Mouse (Mus musculus) limb, embryonic 10.5 days (tissue): ENCODE measurements at regions not wholly inside any gene's neighbourhood (a gene's known extent, or its start where the extent isn't known, plus 50 kb on each side); places are given as distances from the start of the nearest gene placed in this dataset.

Experiments used
- DNase-seq: peaks from one replicate; pipeline ENCODE4 v3.0.0-alpha.2; 2017; ENCODE audit warnings: low spot score
- H3K27ac ChIP-seq: fragments of 300-500 bp; sonication (generic); 2 replicates; pipeline ENCODE4 v1.5.1; 2016; ENCODE audit warnings: mild to moderate bottlenecking
- H3K27me3 ChIP-seq: fragments of 300-500 bp; sonication (generic); 2 replicates; pipeline ENCODE4 v1.6.1; 2016; ENCODE audit warnings: low read depth, mild to moderate bottlenecking; ENCODE audit not compliant: poor library complexity, severe bottlenecking
- H3K36me3 ChIP-seq: fragments of 300-500 bp; sonication (generic); 2 replicates; pipeline ENCODE4 v1.6.1; 2016; ENCODE audit warnings: mild to moderate bottlenecking, moderate library complexity
- H3K4me1 ChIP-seq: fragments of 300-500 bp; sonication (generic); 2 replicates; pipeline ENCODE4 v1.6.1; 2016
- H3K4me3 ChIP-seq: fragments of 300-500 bp; sonication (generic); 2 replicates; pipeline ENCODE4 v1.5.1; 2016; ENCODE audit warnings: mild to moderate bottlenecking, moderate library complexity
- H3K9me3 ChIP-seq: fragments of 300-500 bp; sonication (generic); replicated peaks from 2 replicates; pipeline ENCODE4 v1.6.1; 2016; ENCODE audit warnings: mild to moderate bottlenecking
- WGBS: fragments of 180-500 bp; shearing (Covaris S2); methylation state at CpG from one replicate; pipeline ENCODE4 v1.1.7; 2016; 5-methylcytosine and 5-hydroxymethylcytosine counted together

DNA sequence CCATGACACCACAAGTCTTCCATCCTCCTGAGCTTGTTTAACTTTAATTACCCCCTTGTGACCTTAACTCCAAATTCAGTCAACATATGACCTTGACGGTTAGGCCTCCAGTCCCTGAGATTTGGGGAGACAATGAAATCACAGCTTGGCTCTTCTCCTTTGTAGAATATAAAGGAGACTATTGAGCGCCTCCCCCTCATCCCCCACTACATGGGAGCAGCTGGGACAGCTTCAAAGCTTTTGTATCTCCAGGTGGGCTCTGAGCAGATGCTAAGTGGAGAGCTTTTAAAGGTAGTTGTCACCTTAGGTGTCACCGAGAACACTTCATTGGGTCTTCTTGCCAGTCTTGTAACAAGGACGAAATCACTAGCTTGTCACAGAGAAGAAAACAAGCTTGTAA lies 82.7 kb upstream of the Bod1 start:
- no peaks in the 10 kb centered on the region for H3K36me3 ChIP-seq
- H3K9me3 ChIP-seq, result no peaks in the 10 kb centered on the region
- no peak overlapping the region for H3K4me3 ChIP-seq
- no peaks in the 10 kb centered on the region for H3K27me3 ChIP-seq
- DNase-seq, result no peak
- peaks cover 8% of the 10 kb centered on the region for H3K4me1 ChIP-seq
- WGBS, result 31% methylated on average over 4 of the region's 4 CpGs
- H3K27ac ChIP-seq, result no peak overlapping the region

DNA sequence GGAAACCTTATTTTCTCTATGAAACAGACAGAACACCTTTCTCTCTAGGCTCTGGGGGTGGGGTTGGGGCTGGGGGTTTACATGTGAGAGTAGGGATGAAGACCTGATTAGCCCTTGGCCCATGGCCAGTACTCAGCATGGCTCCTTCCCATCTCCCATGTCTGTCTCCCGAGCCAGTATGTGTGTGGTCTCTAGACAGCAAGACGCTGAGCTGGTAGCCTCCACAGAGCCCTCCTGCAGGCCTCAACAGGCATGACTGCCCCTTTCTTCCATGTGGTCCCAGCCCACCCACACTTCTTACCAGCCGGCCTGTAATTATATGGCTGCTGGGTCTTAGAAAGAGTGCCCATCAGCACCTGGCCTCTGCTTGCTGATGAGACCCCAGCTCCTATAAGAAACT lies 84.2 kb upstream of the Bod1 start:
- 60% methylated on average over 3 of the region's 3 CpGs for WGBS
- Histone ChIP-seq H3K4me3 (no peak overlapping the region), H3K27me3 (no peaks in the 10 kb centered on the region), H3K36me3 (no peaks in the 10 kb centered on the region), H3K4me1 (peaks cover 15% of the 10 kb centered on the region), H3K9me3 (no peaks in the 10 kb centered on the region), H3K27ac (no peak overlapping the region)
- DNase-seq, result no peak

DNA sequence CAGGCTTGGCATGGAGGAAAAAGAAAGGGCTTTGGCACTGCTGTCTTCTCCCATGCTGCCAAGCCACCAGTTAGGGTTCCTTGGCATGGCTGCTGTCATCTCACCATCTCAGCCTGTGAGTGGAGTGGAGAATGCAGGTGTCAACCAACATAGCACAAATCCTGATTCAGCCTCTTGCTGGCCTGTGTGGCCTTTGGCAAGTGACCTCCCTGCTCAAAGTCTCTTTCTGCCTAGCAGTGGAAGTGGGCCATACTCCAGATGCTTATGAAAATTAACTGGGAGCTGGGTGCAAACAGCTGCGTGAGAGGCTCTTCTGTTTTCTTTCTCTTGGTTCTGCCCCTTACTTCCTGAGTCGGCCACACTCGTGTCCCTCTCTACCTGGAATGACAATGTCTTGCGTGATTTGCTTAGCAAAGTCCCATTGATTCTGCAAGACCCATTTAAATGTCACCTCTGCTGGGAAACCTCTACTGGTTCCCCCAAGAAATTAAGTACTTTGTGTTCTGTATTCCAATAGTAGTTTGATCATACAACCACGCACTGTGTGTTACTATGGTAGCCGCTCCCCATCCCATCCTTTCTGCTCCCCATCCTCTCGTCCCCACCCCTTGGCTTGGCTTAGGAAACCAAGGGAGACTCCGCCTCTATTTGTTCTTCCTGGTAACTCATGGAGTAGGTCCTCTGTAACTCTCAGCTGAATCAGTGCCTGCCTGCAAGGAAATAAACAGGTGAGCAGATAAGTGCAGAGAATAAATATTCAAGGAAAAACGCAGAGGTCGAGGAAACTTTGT lies 84.9 kb upstream of the Bod1 start:
- DNase-seq, result no peak
- peaks cover 15% of the 10 kb centered on the region for H3K4me1 ChIP-seq
- H3K9me3 ChIP-seq, result no peaks in the 10 kb centered on the region
- no peak overlapping the region for H3K4me3 ChIP-seq
- WGBS, result 90% methylated on average over 10 of the region's 10 CpGs
- H3K27ac ChIP-seq, result no peak overlapping the region
- H3K27me3 ChIP-seq, result no peaks in the 10 kb centered on the region
- H3K36me3 ChIP-seq, result no peaks in the 10 kb centered on the region

DNA sequence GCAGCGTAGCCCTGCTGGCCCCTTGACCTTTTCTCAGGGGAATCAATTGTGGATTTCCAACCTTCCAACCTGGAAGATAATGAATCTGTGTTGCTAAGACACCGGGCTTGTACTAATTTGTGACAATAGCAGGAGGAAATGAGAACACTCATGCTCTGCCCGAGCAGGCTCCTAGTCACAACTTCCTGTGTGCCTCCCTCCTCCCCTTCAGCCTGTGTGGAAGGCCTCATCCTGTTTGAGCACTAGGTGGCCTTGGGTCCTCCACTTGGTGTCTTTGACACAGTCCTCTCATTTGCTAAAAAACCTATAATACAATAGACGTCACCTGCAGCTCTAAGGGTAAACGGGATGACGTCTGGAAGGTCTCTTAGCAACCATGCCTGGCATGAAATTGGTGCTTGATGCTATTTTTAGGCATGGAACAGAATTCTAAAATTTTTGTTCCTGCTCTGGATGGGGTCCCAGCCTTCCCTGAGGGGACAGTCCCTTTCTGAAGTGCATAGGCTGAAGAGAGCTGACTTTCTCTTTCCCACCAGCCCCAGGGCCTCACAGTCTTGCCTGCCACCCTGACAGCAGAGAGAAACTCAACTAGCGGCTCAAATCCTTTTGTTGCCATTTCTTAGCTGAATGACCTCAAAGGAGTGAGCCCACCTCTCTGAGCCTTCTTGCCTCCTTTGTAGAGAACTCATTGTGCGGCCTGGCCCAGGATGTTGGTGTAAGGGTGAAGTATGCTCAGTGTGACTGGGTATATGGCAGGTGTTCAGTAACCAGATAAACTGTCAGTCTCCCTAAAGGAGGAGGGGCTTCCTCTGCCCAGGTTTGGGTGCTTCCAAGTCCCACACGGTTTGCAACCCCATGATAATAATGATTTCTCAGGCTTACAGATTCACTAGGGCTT lies 88.4 kb upstream of the Bod1 start:
- Histone ChIP-seq H3K27me3 (no peaks in the 10 kb centered on the region), H3K4me3 (no peak overlapping the region), H3K9me3 (no peaks in the 10 kb centered on the region), H3K4me1 (peaks cover 15% of the 10 kb centered on the region), H3K27ac (no peak overlapping the region), H3K36me3 (no peaks in the 10 kb centered on the region)
- WGBS, result 75% methylated on average over 9 of the region's 9 CpGs
- no peak for DNase-seq

DNA sequence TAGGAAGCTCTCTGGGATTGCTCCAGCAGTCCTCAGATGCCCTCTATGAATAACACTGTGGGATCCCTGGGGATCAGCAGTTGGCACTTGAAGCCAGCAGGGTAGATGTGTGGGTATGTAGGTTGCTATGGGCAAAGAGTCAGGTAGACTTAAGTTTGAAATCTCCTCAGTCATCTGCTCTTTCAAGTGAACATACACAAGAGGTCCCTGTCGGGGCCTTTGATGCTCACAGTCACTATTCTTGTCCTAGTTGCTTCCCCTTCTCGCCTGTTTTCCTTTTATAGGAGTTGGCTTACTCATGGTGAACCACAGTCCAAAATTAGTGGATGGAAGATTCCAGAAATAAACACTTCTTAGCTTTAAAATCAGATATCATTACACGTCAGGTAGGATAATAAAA lies 92.2 kb upstream of the Bod1 start:
- no peak for DNase-seq
- H3K27ac ChIP-seq, result no peak overlapping the region
- H3K27me3 ChIP-seq, result no peaks in the 10 kb centered on the region
- peaks cover 9% of the 10 kb centered on the region for H3K4me1 ChIP-seq
- 85% methylated on average over 3 of the region's 3 CpGs for WGBS
- H3K9me3 ChIP-seq, result no peaks in the 10 kb centered on the region
- H3K36me3 ChIP-seq, result no peaks in the 10 kb centered on the region
- no peak overlapping the region for H3K4me3 ChIP-seq

DNA sequence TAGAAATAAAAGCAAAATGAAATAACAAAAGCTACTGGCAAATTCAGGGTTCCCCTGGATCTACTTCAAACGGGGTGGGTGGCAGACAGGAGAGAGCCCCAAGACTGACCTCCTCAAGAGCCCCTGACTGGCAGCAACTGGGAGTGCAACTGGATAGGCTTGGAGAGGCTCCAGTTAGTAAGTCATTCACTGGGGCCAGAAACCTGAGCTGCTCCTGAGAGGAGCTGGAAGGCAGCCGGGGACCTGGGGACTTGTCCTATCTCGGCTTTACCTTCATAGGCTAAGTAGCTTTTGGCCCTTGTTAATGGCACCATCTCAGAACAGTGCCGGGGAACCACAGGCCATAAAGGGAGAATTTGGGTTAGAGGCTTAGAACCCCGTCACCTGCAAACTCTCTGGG lies 94.6 kb upstream of the Bod1 start:
- Histone ChIP-seq H3K4me3 (no peak overlapping the region), H3K36me3 (no peaks in the 10 kb centered on the region), H3K4me1 (no peaks in the 10 kb centered on the region), H3K27me3 (no peaks in the 10 kb centered on the region), H3K9me3 (no peaks in the 10 kb centered on the region), H3K27ac (no peak overlapping the region)
- DNase-seq, result no peak
- WGBS, result 94% methylated on average over 5 of the region's 5 CpGs

DNA sequence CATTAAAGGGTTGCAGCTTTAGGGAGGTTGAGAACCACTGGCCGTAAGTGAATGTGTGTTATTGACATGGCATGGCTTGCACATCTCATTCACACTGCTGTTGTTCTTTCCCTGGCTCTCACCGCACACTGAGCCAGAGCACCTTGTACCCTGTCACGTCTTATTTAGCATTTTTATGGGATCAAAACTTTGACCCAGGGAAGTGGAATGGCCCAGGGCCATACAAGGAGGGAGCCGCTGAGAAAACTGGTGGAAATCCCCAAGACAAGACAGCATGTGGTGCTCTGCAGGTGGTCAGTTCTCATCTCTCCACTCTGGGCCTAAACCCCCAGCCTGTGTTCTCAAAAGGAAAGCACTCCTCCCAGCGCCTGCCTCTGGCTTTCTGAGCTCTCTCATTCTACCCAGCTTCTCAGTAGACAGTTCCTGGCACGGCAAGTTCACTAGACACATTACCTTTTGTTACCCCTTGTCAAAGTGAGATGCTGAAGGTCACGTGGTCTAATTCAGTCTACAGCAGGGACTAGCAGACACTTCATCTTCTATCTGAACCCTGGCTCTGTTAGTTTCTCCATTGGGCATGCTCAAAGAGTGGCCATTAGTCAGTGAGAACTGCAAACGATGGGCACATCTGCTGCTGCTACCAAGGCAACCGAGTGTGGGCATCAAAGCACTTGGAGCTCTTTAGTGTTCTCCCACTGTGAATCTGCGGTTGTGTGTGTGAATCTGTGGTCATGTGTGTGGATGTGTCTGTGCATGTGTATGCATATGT lies 96.2 kb upstream of the Bod1 start:
- H3K9me3 ChIP-seq, result no peaks in the 10 kb centered on the region
- no peak overlapping the region for H3K4me3 ChIP-seq
- H3K36me3 ChIP-seq, result no peaks in the 10 kb centered on the region
- 73% methylated on average over 10 of the region's 10 CpGs for WGBS
- DNase-seq, result no peak
- no peaks in the 10 kb centered on the region for H3K27me3 ChIP-seq
- H3K4me1 ChIP-seq, result no peaks in the 10 kb centered on the region
- no peak overlapping the region for H3K27ac ChIP-seq

DNA sequence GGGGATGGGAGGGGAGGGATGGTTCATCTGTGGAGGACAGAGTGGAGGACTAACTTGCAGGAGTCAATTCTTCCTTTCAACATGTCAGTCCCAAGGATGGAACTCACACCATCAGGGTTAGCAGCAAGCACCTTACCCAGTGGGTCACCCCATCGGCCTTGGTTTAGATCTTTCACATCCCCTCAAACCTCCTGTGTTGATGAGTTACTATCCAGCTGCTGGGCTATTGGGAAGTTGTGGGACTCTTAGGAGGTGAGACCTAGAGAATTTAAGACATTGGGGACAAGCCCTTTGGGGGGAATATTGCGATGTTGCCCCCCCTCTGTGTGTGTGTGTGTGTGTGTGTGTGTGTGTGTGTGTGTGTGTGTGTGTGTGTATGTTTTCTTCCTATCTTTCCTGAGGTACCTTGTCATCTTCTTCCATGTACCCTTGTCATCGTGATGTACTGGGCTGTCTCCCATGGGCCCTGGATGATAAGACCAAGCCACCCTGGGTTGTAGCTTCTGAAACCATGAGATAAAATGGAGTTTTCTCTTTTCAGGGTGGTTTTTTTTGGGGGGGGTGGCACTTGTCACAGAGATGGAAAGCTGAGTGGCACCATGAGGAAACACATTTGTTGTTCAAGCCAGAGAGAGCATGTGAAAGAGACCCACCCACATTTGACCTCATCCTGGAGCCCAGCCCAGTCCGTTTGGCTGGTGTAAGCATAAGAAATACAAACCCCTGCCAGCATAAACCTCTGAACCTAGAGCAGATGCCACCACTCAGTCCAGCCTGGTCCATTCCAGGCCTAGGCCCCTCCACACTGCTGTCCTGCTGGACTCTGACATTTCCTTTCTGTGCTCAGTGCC lies 98.3 kb upstream of the Bod1 start:
- H3K36me3 ChIP-seq, result no peaks in the 10 kb centered on the region
- no peak overlapping the region for H3K4me3 ChIP-seq
- no peaks in the 10 kb centered on the region for H3K4me1 ChIP-seq
- no peaks in the 10 kb centered on the region for H3K27me3 ChIP-seq
- H3K9me3 ChIP-seq, result no peaks in the 10 kb centered on the region
- WGBS, result 80% methylated on average over 4 of the region's 4 CpGs
- no peak for DNase-seq
- no peak overlapping the region for H3K27ac ChIP-seq

DNA sequence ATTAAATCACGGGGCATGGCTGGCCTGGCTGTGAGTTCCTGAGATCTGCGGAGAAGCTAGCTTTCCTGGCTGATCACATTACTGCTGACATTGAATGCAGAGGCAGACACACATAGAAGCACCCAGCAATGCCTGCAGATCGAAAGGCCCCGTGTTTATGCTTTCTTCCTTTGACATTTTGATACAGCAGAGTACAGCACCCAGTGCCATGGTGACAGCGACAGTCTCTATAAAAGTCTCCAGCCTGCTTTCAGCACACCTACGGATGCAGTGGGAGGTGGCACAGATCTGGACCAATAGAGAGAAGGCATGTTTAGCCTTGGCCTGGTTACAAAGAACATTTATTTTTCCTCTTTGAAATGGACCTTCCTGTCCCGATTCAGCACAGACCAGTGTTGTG lies 99.2 kb upstream of the Bod1 start:
- Histone ChIP-seq H3K27ac (no peak overlapping the region), H3K9me3 (no peaks in the 10 kb centered on the region), H3K36me3 (no peaks in the 10 kb centered on the region), H3K4me1 (no peaks in the 10 kb centered on the region), H3K27me3 (no peaks in the 10 kb centered on the region), H3K4me3 (no peak overlapping the region)
- 85% methylated on average over 7 of the region's 7 CpGs for WGBS
- DNase-seq, result no peak

DNA sequence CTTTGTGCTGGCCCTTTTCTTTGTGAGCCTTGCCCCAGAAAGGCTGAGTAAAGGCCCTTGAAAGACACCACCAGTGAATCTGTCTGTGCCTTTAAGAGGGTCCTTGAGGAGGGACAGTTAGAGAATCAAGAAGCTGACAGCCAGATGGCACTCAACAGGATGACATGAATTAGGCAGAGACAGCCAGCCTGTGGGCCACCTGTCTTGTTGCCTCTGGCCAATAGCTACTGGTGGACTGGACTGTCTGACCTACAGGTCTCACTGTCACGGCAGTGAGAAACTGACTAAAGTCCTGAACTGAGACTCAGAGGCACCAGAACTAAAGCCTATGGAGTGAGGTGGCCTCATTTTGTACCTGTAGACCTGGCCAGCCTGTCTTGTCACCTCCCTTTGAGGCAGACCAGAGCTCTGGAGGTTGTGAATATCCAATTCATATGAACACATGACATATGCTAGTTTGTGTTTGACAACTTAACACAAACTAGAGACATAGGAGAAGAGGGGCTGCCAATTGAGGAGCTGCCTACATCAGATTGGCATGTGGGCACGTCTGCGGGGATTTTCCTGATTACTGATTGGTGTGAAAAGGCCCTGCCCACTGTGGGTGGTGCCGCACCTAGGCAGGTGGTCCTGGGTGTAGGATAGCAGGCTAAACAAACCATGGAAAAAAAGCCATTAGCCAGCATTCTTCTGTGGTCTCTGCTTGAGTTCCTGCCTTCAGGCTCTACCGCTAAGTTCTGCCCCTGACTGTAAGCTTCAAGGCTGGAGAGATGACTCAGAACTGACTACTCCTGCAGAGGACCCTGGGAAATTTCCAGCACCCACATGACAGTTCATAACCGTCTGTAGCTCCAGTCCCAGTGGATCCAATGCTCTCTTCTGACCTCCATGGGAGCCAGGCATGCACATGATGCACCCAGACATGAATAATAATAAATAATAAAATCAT lies 100.1 kb upstream of the Bod1 start:
- DNase-seq, result no peak
- H3K27me3 ChIP-seq, result no peaks in the 10 kb centered on the region
- no peak overlapping the region for H3K4me3 ChIP-seq
- no peaks in the 10 kb centered on the region for H3K36me3 ChIP-seq
- 91% methylated on average over 6 of the region's 6 CpGs for whole genome bisulfite sequencing
- H3K9me3 ChIP-seq, result no peaks in the 10 kb centered on the region
- H3K4me1 ChIP-seq, result no peaks in the 10 kb centered on the region
- no peak overlapping the region for H3K27ac ChIP-seq

DNA sequence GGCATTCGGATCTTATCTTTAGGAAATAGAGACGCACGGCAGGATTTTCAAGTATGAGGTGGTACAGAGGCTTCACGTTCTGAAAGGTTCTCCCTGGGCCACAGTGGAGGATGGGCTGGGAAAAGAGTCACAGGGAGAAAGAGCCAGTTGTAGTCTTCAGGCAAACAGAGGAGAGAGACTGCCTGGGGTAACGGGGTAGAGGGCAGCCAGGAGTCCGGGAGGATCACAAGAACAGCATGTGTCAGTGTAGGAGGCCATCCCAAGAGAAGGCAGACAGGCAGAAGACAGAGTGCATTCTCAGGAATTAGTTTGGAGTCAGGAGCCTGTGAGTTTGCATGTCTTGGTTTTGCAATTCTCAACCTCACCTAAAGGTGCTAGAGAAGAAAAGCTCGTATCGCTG lies 94.5 kb upstream of the Cpeb4 start:
- Histone ChIP-seq H3K9me3 (no peaks in the 10 kb centered on the region), H3K36me3 (no peaks in the 10 kb centered on the region), H3K4me3 (no peak overlapping the region), H3K27ac (no peak overlapping the region), H3K27me3 (no peaks in the 10 kb centered on the region), H3K4me1 (no peaks in the 10 kb centered on the region; the same call in 1 of the 2 replicates)
- DNase-seq, result no peak
- 92% methylated on average over 8 of the region's 8 CpGs for WGBS
